Mouse (Mus musculus): ENCODE measurements around the gene Trim44. TPM values are rescaled to one million over a fixed set of nuclear protein-coding genes. Genes with fewer than 3 reads are reported as not detected.

The Trim44 gene
- total RNA-seq, 1 experiment from 2014 or later: 73.7 TPM

DNA sequence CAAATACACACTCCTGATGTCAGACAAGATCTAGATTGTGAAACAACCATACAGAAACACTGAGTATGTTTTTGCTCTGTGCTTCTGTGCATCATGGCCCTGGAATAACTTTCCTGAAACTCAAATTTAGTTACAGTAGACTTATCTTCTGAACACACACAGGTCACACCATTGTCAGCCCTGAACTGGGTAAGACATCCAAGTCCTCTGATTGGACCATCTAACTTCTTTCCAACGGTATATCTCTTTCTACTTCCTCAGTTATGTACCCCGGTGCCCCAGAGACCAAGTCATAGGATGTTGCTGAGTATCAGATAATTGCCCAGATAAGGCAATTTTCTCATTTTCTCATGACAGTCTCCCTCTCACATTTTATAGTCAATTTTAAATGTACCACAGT lies 5.1 kb upstream of the Trim44 start:
- ATAC-seq (replicated peaks in 1 of 2; ENCODE audit: insufficient read depth in 1 of 2, low FRiP score in 2 of 2, low TSS enrichment in 1 of 2, low read depth in 1 of 2, poor library complexity in 2 of 2, severe bottlenecking in 2 of 2): no peak

DNA sequence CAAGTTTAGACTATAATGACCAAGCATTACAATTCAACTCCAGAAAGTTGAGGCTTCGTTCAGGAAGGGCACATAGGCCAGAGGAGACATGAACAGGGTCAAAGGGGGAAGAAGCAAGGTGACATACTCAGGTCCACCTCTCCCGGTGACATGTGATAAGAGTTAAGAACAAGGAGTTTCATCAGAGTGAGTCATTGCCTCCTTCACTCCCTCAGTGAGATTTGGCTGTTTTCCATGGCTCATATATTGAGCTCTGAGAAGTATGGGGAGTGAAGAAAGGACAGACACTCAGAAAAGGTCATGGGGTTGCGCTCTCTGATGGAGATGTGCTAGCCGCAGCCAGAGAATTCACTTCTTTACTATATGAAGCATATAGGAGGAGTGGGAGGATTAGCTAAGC lies 3.0 kb upstream of the Trim44 start:
- ATAC-seq (replicated peaks in 1 of 2; ENCODE audit: insufficient read depth in 1 of 2, low FRiP score in 2 of 2, low TSS enrichment in 1 of 2, low read depth in 1 of 2, poor library complexity in 2 of 2, severe bottlenecking in 2 of 2): no peak

DNA sequence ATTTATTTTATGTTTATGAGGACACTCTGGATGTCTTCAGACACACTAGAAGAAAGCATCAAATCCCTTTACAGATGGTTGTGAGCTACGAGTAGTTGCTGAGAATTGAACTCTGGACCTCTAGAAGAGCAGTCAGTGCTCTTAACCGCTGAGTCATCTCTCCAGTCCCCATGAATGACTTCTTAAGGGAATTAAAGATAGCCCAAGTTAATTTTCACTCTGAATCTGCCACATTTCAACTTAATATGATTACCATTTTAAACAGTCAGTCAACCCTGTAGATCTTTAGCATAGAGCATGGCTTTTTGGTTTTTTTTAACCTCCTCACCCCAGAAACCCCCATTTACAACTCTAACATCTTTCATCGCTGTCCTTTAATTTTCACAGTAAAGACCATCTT lies 2.1 kb upstream of the Trim44 start:
- no peak for ATAC-seq (replicated peaks in 1 of 2; ENCODE audit: insufficient read depth in 1 of 2, low FRiP score in 2 of 2, low TSS enrichment in 1 of 2, low read depth in 1 of 2, poor library complexity in 2 of 2, severe bottlenecking in 2 of 2)

DNA sequence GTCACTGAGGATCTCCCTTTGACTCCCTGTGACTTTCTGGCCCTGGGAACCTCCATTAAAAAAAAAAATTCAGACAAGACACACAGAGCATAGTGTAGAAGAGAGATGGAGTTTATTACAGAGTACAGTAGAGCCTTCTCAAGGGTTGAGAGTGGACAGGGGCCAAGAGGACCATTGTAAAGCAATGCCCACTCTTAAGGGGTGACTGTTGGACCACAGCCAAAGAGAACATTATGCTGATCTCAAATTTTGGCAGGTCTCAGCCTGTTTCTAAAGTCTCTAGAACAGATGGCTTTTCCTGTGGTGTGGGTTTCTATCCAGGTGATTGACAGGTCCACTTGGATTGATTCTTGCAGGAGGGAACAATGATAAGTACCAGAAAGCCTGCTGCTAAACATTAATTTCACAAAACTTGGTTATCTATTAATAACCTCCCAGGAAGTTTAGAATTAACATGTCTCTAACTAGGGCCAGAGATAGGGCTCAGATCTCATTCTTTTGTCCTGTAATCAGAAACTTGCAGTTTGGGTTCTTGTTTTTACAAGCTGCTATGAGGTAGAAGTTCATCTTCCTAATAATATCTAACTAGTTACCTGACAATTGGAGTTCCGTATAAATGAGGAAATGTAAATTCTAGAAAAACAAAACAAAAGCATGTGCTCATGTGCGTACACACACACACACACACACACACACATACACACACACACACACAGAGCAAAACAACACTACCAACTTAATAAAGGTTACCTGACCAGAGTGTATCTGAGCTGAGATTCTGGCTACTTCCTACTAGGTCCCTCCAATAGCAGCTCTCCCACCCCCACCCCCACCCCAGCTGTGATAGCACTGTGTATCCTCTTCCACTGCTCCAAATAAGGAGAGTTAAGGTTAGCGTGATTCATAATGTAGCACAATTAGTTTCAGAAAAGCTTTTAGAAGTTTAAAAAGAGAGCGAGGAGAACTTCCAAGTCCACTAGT lies 1.0 kb downstream of the Trim44 start:
- ATAC-seq (replicated peaks in 1 of 2; ENCODE audit: insufficient read depth in 1 of 2, low FRiP score in 2 of 2, low TSS enrichment in 1 of 2, low read depth in 1 of 2, poor library complexity in 2 of 2, severe bottlenecking in 2 of 2): no peak

DNA sequence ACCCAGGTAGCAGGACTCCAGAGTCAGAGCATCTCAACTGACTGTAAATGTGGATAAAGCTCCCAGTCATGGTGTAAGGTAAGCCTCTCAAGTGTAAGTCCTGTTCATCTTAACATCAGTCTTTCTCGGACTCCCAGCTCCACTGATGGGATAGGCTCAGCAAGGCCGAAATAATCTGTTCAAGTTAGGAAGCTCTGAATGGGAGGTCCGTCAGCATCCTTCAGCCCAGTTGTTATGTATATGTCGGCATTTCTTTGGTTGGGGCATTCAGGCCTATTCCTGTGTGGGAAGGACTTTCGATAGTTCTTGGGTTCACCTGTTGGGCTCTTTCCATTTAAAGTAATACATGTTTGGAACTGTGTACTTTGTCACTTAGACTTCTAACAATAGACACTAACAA lies 3.6 kb downstream of the Trim44 start:
- ATAC-seq (replicated peaks in 1 of 2; ENCODE audit: insufficient read depth in 1 of 2, low FRiP score in 2 of 2, low TSS enrichment in 1 of 2, low read depth in 1 of 2, poor library complexity in 2 of 2, severe bottlenecking in 2 of 2): no peak

DNA sequence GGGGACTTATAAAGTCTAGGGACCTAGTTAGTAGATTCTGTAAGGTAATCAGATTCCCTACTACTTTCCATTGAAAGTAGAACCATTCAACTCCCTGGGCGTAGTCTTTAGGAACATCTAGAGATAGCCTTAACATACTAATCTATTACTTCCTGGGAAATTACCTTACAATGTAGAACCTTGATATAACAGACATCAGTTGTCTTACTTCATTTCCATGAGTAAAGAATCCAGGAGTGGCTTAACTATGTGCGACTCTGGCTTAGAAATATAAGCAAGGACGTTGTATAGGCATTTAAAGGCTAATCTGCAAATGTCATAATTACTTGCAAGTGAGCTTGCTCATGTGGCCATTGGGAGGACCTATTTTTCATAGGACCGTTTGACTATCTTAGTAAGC lies 4.3 kb downstream of the Trim44 start:
- no peak for ATAC-seq (replicated peaks in 1 of 2; ENCODE audit: insufficient read depth in 1 of 2, low FRiP score in 2 of 2, low TSS enrichment in 1 of 2, low read depth in 1 of 2, poor library complexity in 2 of 2, severe bottlenecking in 2 of 2)

DNA sequence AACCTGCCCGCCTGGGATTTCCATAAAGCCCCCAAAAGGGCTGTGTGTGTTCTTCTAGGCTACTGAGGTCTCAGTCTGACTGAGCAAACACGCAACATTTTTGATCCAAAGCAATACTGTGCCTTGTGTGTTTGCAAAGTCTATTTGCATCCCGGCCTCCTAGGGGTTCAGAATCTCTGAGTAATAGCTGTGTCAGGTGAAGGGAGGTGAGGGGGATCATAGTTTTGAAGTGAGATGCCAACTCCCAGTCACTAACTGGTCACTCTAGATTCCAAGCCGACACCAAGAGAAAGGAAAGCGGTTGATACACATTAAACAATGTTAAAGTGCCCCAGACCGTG lies 6.3 kb downstream of the Trim44 start:
- ATAC-seq (replicated peaks in 1 of 2; ENCODE audit: insufficient read depth in 1 of 2, low FRiP score in 2 of 2, low TSS enrichment in 1 of 2, low read depth in 1 of 2, poor library complexity in 2 of 2, severe bottlenecking in 2 of 2): no peak

DNA sequence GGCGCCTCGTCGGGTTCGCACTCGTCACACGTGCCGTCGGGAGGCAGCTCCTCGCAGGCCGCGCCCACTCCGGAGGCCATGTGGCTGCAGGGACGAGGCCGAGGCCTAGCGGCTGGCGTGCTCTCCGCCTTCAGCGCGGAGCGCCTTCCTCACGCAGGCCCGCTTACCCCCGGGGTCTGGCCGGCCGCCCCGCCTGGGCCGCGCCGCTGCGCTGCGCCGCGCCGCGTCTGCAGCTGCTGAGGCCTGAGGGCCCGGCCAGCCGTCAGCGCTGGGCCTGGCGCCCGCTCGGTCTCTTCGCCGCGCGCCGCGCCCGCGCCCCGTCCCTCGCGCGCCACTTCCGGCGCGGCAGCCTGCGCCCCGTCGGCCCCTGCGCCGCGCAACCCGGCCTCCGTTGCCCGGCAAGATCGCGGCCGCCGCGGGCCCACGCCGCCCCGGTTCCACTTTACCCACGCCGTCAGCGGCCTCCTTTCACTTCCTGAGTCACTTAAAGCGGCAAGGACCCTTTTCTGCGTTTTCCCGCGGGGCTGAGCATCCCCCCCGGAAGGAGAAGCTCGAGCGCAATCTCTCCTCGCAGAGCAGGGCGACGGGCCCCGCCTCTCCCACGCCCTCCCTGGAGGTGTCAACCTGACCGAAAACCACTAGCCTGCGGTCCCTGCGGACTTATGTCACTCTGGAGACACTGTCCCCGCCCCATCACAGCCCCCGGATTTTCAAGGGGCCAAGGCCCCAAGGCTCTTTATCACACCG lies 6.8 kb downstream of the Trim44 start:
- peak; percentile 88 to 90 for ATAC-seq (replicated peaks in 1 of 2; ENCODE audit: insufficient read depth in 1 of 2, low FRiP score in 2 of 2, low TSS enrichment in 1 of 2, low read depth in 1 of 2, poor library complexity in 2 of 2, severe bottlenecking in 2 of 2)

DNA sequence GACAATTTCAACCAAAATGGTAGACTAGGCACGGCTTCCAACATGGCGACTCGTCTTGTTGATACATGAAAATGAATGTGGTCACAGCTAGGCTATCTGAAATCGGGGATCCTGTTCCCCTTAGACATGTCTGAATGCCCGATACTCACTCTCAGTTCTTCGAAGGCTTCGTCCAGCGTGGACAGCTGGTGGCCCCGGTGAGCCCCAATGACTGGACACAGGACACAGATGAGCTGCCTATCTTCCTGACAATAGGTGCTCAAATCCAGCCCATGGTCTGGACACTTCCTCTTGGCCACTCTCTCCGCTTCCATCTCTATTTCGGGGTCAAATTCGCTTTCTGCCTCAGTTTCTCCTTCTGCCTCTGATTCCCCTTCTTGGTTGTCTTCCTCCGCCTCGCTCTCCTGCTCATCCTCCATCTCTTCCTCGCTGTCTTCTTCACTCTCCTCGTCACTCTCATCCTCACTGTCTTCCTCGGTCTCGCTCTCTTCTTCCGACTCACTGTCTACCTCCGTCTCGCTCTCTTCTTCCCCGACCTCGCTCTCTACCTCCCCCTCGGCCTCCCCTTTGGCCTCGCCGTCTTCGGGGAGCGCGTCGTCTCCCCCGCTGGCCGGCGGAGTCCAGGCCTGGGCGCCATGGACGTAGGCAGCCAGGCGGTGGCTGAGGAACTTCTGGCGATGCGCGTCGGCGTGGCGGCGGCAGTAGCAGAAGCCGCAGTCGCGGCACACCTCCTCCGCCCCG lies 7.6 kb downstream of the Trim44 start:
- ATAC-seq (replicated peaks in 1 of 2; ENCODE audit: insufficient read depth in 1 of 2, low FRiP score in 2 of 2, low TSS enrichment in 1 of 2, low read depth in 1 of 2, poor library complexity in 2 of 2, severe bottlenecking in 2 of 2): no peak

DNA sequence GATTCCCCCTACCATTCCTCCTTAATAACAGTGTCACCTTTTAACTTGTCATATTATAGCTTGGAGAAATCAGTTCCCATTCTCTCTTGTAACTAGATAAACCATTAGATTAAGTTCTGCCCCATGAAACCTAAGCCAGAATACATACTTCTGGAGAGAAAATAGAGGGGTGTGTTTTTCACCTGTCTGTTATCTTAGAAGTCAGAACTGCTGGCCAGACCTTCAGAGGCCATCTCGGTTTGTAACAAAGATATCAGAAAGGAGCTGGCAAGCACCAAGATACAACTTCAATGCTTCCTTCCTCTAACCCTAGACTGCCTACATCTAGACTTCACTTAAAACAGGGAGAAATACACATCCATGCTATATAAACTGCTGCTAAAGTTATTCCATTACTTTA lies 11.1 kb downstream of the Trim44 start:
- no peak for ATAC-seq (replicated peaks in 1 of 2; ENCODE audit: insufficient read depth in 1 of 2, low FRiP score in 2 of 2, low TSS enrichment in 1 of 2, low read depth in 1 of 2, poor library complexity in 2 of 2, severe bottlenecking in 2 of 2)

DNA sequence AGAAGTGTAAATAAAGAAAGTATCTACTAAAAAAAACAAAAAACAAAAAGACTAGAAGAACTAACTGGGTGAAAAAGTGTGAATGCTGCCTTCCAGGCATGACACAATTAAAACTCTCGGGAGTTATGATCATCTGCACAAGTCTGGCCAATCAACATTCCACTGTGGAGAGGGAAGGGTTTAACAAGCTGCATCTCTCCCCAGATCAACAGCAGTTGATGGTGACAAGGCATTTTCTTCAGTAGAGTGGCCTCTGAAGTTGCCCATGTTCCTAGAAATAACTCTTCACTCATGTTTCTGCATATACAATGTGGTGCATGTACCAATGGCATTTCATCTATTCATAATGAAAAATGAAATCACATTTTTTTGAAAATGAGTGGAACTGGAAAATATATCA lies 14.2 kb downstream of the Trim44 start:
- ATAC-seq (replicated peaks in 1 of 2; ENCODE audit: insufficient read depth in 1 of 2, low FRiP score in 2 of 2, low TSS enrichment in 1 of 2, low read depth in 1 of 2, poor library complexity in 2 of 2, severe bottlenecking in 2 of 2): no peak

DNA sequence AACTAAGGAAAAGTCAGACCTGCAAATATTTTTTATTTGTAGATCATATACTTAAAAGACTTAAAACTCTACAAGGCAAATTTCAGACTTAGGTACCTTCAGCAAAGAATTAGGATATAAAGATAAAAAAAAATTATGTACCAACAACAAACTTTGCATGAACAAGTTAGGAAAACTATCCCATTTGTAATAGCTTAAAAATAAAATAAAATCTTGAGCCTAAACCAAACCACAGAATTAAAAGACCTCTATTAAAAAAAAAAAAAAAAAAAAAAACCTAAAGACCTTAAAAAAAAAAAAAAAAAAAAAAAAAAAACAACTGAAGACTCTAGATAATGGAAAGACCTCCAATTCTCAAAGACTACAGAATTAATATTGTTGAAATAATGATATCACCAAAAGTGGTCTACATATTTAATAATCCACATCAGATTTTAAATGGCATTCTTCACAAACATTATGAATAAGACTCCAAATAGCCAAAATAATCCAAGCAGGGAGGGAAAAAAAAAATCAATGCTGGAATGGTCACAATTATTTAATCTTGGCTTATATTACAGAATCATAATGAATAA lies 22.2 kb downstream of the Trim44 start:
- ATAC-seq (replicated peaks in 1 of 2; ENCODE audit: insufficient read depth in 1 of 2, low FRiP score in 2 of 2, low TSS enrichment in 1 of 2, low read depth in 1 of 2, poor library complexity in 2 of 2, severe bottlenecking in 2 of 2): no peak

DNA sequence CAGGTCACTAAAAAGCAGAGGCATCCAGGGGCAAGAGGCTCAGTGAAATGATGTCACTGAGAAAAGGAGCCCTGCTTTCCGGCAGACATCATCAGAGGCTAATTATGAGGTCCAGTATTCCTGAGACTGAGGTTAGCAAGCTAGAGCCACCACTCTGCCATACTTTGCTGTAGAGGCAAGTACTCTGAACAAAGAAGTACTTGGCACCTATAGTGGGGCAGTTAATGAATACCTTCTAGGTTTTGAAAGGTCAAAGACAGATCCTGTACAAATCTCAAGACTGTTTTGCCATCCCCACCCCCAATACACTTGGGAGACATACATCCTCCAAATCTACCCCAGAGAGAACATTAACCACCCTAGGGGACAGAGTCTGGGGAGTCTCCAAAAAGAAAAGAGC lies 23.1 kb downstream of the Trim44 start:
- no peak for ATAC-seq (replicated peaks in 1 of 2; ENCODE audit: insufficient read depth in 1 of 2, low FRiP score in 2 of 2, low TSS enrichment in 1 of 2, low read depth in 1 of 2, poor library complexity in 2 of 2, severe bottlenecking in 2 of 2)

DNA sequence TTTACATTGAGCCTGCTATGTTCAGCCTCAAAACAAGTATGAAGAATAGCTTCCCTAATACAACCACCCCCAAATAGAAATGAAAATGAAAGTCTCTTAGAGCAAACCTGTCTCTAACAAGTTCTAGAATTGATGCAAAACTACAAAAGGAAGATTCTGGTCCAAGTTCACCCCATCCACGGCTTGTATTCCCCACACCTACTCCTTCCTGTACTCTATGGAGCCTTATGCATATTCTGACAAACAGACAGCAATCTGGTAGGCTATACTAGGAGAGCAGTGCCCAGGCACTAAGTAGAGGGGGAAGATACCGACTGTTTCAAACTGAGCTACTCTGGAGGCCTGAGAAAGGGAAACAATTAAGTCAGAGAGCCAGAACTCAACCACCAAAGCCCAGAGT lies 23.6 kb downstream of the Trim44 start:
- 0 out of 4 replicates have a peak, but pooled peaks have one; percentile 22 to 45 for ATAC-seq (replicated peaks in 1 of 2; ENCODE audit: insufficient read depth in 1 of 2, low FRiP score in 2 of 2, low TSS enrichment in 1 of 2, low read depth in 1 of 2, poor library complexity in 2 of 2, severe bottlenecking in 2 of 2)

DNA sequence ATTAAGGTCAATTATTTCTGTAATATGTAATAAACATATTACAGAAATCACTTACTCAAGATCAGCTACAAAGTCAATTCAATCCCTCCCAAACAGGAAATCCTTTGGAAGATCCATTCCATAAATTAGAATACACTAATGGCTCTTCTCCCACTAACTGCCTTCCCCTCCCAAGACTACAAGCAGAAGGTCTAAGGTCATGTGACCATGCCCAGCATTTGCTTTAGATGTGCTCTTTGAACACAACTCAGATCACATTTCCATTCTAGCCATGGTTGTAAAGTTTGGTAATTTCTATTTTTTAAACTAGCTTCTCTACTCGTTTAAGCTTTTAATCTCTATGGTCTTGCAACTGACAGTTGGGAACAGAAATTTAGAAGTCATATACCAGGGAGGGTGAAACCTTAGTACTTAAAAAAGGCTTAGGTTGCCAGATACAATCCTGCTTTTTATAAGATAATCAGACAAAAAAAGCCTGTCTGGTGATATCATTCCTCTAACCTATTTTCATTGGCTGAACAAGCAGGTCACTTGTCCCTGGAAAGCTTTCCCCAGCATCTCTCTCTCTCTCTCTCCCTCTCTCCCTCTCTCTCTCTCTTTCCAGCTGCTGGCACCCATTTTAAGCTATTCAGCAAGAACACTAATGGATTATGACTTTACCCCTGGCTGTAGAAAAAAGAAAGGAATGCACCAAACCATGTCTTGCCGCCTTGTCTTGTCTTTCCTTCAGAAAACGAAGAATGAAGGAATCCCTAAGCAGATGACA lies 24.4 kb downstream of the Trim44 start:
- no peak for ATAC-seq (replicated peaks in 1 of 2; ENCODE audit: insufficient read depth in 1 of 2, low FRiP score in 2 of 2, low TSS enrichment in 1 of 2, low read depth in 1 of 2, poor library complexity in 2 of 2, severe bottlenecking in 2 of 2)

DNA sequence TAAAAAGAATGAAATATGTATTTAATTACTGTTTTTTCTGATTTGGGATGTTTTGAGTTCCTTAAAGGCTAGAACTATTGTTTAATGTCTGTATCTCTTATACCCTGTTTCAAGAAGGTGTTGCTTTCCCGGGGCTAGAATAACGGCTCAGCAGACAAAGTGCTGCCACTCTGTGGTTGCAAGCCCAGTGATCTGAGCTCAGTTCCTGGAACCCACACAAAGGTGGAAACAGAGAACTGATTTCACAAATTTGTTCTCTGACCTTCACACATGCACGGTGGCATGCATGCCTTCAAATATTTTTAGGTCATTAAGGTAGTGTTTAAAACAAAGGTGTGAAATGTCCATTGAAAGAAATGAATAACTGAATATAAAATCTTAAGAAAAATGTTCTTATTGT lies 25.1 kb downstream of the Trim44 start:
- no peak for ATAC-seq (replicated peaks in 1 of 2; ENCODE audit: insufficient read depth in 1 of 2, low FRiP score in 2 of 2, low TSS enrichment in 1 of 2, low read depth in 1 of 2, poor library complexity in 2 of 2, severe bottlenecking in 2 of 2)

DNA sequence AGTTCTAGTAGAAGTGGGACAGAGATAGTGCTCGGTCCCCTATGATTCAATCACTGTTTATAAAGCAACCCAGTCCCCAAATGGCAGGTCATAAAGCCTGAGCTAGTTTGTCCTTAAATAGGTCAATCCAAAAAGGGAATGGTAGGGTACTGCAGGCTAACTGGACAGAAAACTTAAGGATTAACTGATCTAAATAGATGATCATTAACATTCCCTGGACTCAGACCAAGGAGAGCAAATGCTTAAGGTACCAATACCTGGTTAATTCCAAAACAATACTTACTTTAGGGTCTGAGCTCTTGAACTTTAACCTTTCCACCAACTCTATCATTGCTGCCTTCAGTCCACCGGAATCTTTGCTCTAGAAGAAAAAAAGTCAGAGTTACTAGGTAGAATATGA lies 27.0 kb downstream of the Trim44 start:
- no peak for ATAC-seq (replicated peaks in 1 of 2; ENCODE audit: insufficient read depth in 1 of 2, low FRiP score in 2 of 2, low TSS enrichment in 1 of 2, low read depth in 1 of 2, poor library complexity in 2 of 2, severe bottlenecking in 2 of 2)
